Mouse (Mus musculus) embryonic facial prominence, embryonic 15.5 days (tissue): ENCODE measurements around the gene Tpt1. TPM values are rescaled to one million over a fixed set of nuclear protein-coding genes. Genes with fewer than 3 reads are reported as not detected.
A peak's percentile ranks its signal among the peaks of the same experiment; 100 is the strongest.

Experiments used
- ATAC-seq: fragments of 200-750 bp; cut with Nextera tagmentation; 2 replicates; pipeline ENCODE4 v1.8.0; 2017; ENCODE audit warnings: low read depth, moderate TSS enrichment; ENCODE audit not compliant: insufficient number of reproducible peaks, low FRiP score, low TSS enrichment
- H3K27ac ChIP-seq: fragments of 300-500 bp; sonication (generic); replicated peaks from 2 replicates; pipeline ENCODE4 v1.5.1; 2015; ENCODE audit warnings: mild to moderate bottlenecking, inconsistent platforms
- H3K27me3 ChIP-seq: fragments of 300-500 bp; sonication (generic); 2 replicates; pipeline ENCODE4 v1.6.1; 2015; ENCODE audit warnings: inconsistent platforms
- H3K36me3 ChIP-seq: fragments of 300-500 bp; sonication (generic); 2 replicates; pipeline ENCODE4 v1.6.1; 2015; ENCODE audit warnings: mild to moderate bottlenecking, inconsistent platforms
- H3K4me1 ChIP-seq: fragments of 300-500 bp; sonication (generic); 2 replicates; pipeline ENCODE4 v1.6.1; 2015; ENCODE audit warnings: inconsistent platforms
- H3K4me2 ChIP-seq: fragments of 300-500 bp; sonication (generic); replicated peaks from 2 replicates; pipeline ENCODE4 v1.6.1; 2015; ENCODE audit warnings: mild to moderate bottlenecking, inconsistent platforms
- H3K4me3 ChIP-seq: fragments of 300-500 bp; sonication (generic); replicated peaks from 2 replicates; pipeline ENCODE4 v1.5.1; 2015; ENCODE audit warnings: mild to moderate bottlenecking, inconsistent platforms
- H3K9ac ChIP-seq: fragments of 300-500 bp; sonication (generic); 2 replicates; pipeline ENCODE4 v1.6.1; 2015; ENCODE audit warnings: inconsistent platforms
- H3K9me3 ChIP-seq: fragments of 300-500 bp; sonication (generic); replicated peaks from 2 replicates; pipeline ENCODE4 v1.6.1; 2016; ENCODE audit warnings: inconsistent platforms
- WGBS: fragments of 180-500 bp; shearing (Covaris S2); methylation state at CpG from one replicate; pipeline ENCODE4 v1.1.7; 2015; 5-methylcytosine and 5-hydroxymethylcytosine counted together
- polyA plus RNA-seq: library from polyadenylated mRNA; unstranded; fragments of >200 nt; fragmentation: Nextera tagmentation; extraction: Ambion mirVana; gene quantifications from 2 replicates; pipeline ENCODE4 v1.2.1, GENCODE M21; 2015

The Tpt1 gene
- polyA plus RNA-seq, 1 experiment from 2014 or later: 1,119 TPM

- H3K9me3 ChIP-seq: no peaks in the 10 kb centered on the region
- H3K27me3 ChIP-seq: no peaks in the 10 kb centered on the region
- no peak overlapping the region for H3K4me2 ChIP-seq
- H3K36me3 ChIP-seq: no peaks in the 10 kb centered on the region
- H3K27ac ChIP-seq: no peak overlapping the region
- 27% methylated on average over 8 of the region's 8 CpGs for WGBS
- H3K4me3 ChIP-seq: no peak overlapping the region
- H3K9ac ChIP-seq: no peak overlapping the region
- ATAC-seq: no peak
- H3K4me1 ChIP-seq: peaks cover 12% of the 10 kb centered on the region
Observed at GRCm38 (mm10) chr14:75878980-75879379, 34.1 kb downstream of the Tpt1 start.

DNA sequence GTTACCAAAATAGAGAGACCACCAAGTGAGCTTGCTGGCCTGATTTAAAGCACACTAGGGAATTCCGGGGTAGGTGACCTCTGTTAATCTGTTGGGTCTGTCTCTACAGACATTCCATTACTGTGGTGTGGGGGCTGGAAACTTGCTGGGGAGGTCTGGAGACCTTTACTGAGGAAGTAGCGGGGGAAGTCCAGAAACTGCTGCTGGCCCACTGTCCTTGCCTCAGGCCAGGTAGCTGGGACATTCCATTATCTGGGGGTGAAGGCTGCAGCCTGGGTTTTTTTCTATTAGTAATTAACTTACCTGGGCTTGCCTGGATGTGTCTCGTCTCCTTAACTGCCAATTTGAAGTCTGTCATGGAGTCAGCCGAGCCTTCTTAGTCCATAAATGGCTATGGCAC, 37.0 kb downstream of the Tpt1 start:
- no peak for ATAC-seq
- no peak overlapping the region for H3K4me2 ChIP-seq
- no peak overlapping the region for H3K27ac ChIP-seq
- no peaks in the 10 kb centered on the region for H3K36me3 ChIP-seq
- no peaks in the 10 kb centered on the region for H3K9me3 ChIP-seq
- no peak overlapping the region for H3K9ac ChIP-seq
- 32% methylated on average over 4 of the region's 4 CpGs for WGBS
- H3K4me3 ChIP-seq: no peak overlapping the region
- H3K4me1 ChIP-seq: peaks cover 4% of the 10 kb centered on the region; the same call in 1 of the 2 replicates
- no peaks in the 10 kb centered on the region for H3K27me3 ChIP-seq

DNA sequence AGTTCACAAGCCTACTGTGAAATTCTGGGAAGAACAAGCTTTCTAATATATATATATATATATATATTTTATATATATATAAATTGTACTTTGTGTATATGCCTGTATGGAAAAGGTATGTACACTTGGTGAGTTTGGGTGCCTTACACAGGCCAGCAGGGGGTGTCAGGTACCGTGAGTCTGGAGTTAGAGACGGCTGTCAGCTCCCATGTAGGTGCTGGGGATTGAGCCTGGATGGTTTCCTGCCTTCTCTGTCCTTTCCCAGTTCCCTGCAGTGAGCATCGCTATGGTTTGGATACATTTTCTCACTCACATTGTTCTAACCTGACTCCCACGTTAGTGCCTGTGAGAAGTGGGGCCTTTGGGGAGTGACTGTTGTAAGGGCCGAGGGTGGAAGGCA, 38.4 kb downstream of the Tpt1 start:
- Histone ChIP-seq H3K9ac (no peak overlapping the region), H3K4me1 (peaks cover 4% of the 10 kb centered on the region; the same call in 1 of the 2 replicates), H3K4me2 (no peak overlapping the region), H3K36me3 (no peaks in the 10 kb centered on the region), H3K4me3 (no peak overlapping the region), H3K27ac (no peak overlapping the region), H3K9me3 (no peaks in the 10 kb centered on the region), H3K27me3 (no peaks in the 10 kb centered on the region)
- WGBS: 70% methylated on average over 5 of the region's 5 CpGs
- ATAC-seq: no peak

GRCm38 (mm10) chr14:75883873-75884272, 39.0 kb downstream of the Tpt1 start:
- no peak overlapping the region for H3K4me2 ChIP-seq

DNA sequence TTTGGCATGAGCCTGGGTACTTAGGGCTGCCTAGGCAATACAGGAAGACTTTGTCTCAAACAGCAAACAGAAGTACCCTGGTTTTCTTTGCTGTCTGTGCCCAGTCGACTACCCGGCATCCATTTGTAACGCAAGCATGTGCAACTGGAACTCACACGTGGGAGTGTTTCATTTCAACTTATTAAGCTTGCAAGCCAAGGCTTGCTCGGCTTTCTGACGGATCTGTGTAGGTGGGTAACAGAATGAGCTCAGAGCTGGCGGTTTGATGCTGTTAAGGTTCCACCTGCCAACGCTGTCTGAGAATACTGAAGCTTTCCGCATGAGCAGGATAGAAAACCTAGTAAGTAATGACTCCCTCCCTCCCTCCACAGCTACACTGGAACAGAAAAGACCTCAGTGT, 47.2 kb downstream of the Tpt1 start:
- no peak overlapping the region for H3K9ac ChIP-seq
- peaks cover 13% of the 10 kb centered on the region for H3K36me3 ChIP-seq
- no peaks in the 10 kb centered on the region for H3K27me3 ChIP-seq
- H3K27ac ChIP-seq: peak overlapping the region; percentile 73; the same call in 1 of the 2 replicates
- 63% methylated on average over 9 of the region's 9 CpGs for WGBS
- 0 out of 2 replicates have a peak, but pooled peaks cover 4% of the 10 kb centered on the region for H3K4me1 ChIP-seq
- ATAC-seq: peak; percentile 60; the same call in 1 of the 2 replicates
- no peak overlapping the region for H3K4me3 ChIP-seq
- H3K4me2 ChIP-seq: no peak overlapping the region
- no peaks in the 10 kb centered on the region for H3K9me3 ChIP-seq

More at GRCm38 (mm10) chr14:75883873-75884272, 39.0 kb downstream of the Tpt1 start:
- Histone ChIP-seq H3K27me3 (no peaks in the 10 kb centered on the region), H3K9ac (no peak overlapping the region), H3K36me3 (no peaks in the 10 kb centered on the region), H3K27ac (no peak overlapping the region), H3K4me3 (no peak overlapping the region), H3K4me1 (peaks cover 4% of the 10 kb centered on the region; the same call in 1 of the 2 replicates), H3K9me3 (no peaks in the 10 kb centered on the region)
- 68% methylated on average over 5 of the region's 5 CpGs for WGBS
- ATAC-seq: no peak

Other genes starting within 250 kb of the Tpt1 start
- not detected in 2 replicates for gene Erich6b, start 202.8 kb upstream of the Tpt1 start, polyA plus RNA-seq
- gene Cog3, start 90.6 kb upstream of the Tpt1 start, polyA plus RNA-seq: 20.8 TPM in 2 replicates
- gene Slc25a30, start 58.1 kb upstream of the Tpt1 start, polyA plus RNA-seq: 3.5 and 3.8 TPM in 2 replicates
- 0.85 and 1.5 TPM in 2 replicates for gene Kctd4, start 109.9 kb downstream of the Tpt1 start, polyA plus RNA-seq
- 32.8 and 34.5 TPM in 2 replicates for gene Gtf2f2, start 165.8 kb downstream of the Tpt1 start, polyA plus RNA-seq